Mouse (Mus musculus): ENCODE data around the gene 2300002M23Rik. TPM values are rescaled to one million over a fixed set of nuclear protein-coding genes. Genes with fewer than 3 reads are reported as not detected.

The 2300002M23Rik gene
- polyA plus RNA-seq, 1 experiment, result not detected

Other genes with a start within 250 kb of the 2300002M23Rik start
- gene H2-Q1, start 247.0 kb upstream of the 2300002M23Rik start, polyA plus RNA-seq (2012; ENCODE audit: insufficient read depth, insufficient read length, missing spikeins), result 0.40 TPM in 1 of 2 replicates, not detected in the other
- gene H2-Q2, start 225.2 kb upstream of the 2300002M23Rik start, polyA plus RNA-seq (2012; ENCODE audit: insufficient read depth, insufficient read length, missing spikeins), result not detected in 2 replicates
- gene H2-Q4, start 187.8 kb upstream of the 2300002M23Rik start, polyA plus RNA-seq (2012; ENCODE audit: insufficient read depth, insufficient read length, missing spikeins), result 12.3 and 19.2 TPM in 2 replicates
- 6.4 and 9.4 TPM in 2 replicates for gene H2-Q6, start 142.6 kb upstream of the 2300002M23Rik start, polyA plus RNA-seq (2012; ENCODE audit: insufficient read depth, insufficient read length, missing spikeins)
- gene H2-Q7, start 128.3 kb upstream of the 2300002M23Rik start, polyA plus RNA-seq (2012; ENCODE audit: insufficient read depth, insufficient read length, missing spikeins), result 9.1 and 23.4 TPM in 2 replicates
- gene H2-Q10, start 97.4 kb upstream of the 2300002M23Rik start, polyA plus RNA-seq (2012; ENCODE audit: insufficient read depth, insufficient read length, missing spikeins), result 164 and 201 TPM in 2 replicates
- gene Pou5f1, start 61.4 kb upstream of the 2300002M23Rik start, polyA plus RNA-seq (2012; ENCODE audit: insufficient read depth, insufficient read length, missing spikeins), result not detected in 2 replicates
- 1.1 and 3.6 TPM in 2 replicates for gene Tcf19, start 50.6 kb upstream of the 2300002M23Rik start, polyA plus RNA-seq (2012; ENCODE audit: insufficient read depth, insufficient read length, missing spikeins)
- gene Cchcr1, start 50.4 kb upstream of the 2300002M23Rik start, polyA plus RNA-seq (2012; ENCODE audit: insufficient read depth, insufficient read length, missing spikeins), result 0.88 and 2.3 TPM in 2 replicates
- gene Psors1c2, start 34.2 kb upstream of the 2300002M23Rik start, polyA plus RNA-seq (2012; ENCODE audit: insufficient read depth, insufficient read length, missing spikeins), result not detected in 2 replicates
- gene Cdsn, start 15.3 kb upstream of the 2300002M23Rik start, polyA plus RNA-seq (2012; ENCODE audit: insufficient read depth, insufficient read length, missing spikeins), result 19.7 TPM in 2 replicates
- not detected in 2 replicates for gene Sfta2, start 34.1 kb downstream of the 2300002M23Rik start, polyA plus RNA-seq (2012; ENCODE audit: insufficient read depth, insufficient read length, missing spikeins)
- not detected in 2 replicates for gene Gm9573, start 59.2 kb downstream of the 2300002M23Rik start, polyA plus RNA-seq (2012; ENCODE audit: insufficient read depth, insufficient read length, missing spikeins)
- gene Mucl3, start 76.2 kb downstream of the 2300002M23Rik start, polyA plus RNA-seq (2012; ENCODE audit: insufficient read depth, insufficient read length, missing spikeins), result not detected in 2 replicates
- 18.1 and 18.5 TPM in 2 replicates for gene Vars2, start 100.1 kb downstream of the 2300002M23Rik start, polyA plus RNA-seq (2012; ENCODE audit: insufficient read depth, insufficient read length, missing spikeins)
- gene Gtf2h4, start 106.3 kb downstream of the 2300002M23Rik start, polyA plus RNA-seq (2012; ENCODE audit: insufficient read depth, insufficient read length, missing spikeins), result 16.3 and 19.0 TPM in 2 replicates
- 4.2 and 4.5 TPM in 2 replicates for gene Ddr1, start 137.2 kb downstream of the 2300002M23Rik start, polyA plus RNA-seq (2012; ENCODE audit: insufficient read depth, insufficient read length, missing spikeins)

All from brown adipose tissue, adult 24 weeks (tissue).